Mouse (Mus musculus) liver, postnatal 0 days (tissue): ENCODE results near the gene Gpc6. TPM values are rescaled to one million over a fixed set of nuclear protein-coding genes. Genes with fewer than 3 reads are reported as not detected.

Experiments used
- ATAC-seq: fragments of 200-750 bp; cut with Nextera tagmentation; 2 replicates; pipeline ENCODE4 v1.8.0; 2017; ENCODE audit warnings: mild to moderate bottlenecking, moderate library complexity
- DNase-seq: peaks from one replicate; pipeline ENCODE4 v3.0.0-alpha.2; 2016
- H3K27ac ChIP-seq: fragments of 300-500 bp; sonication (generic); 2 replicates; pipeline ENCODE4 v1.5.1; 2014; ENCODE audit warnings: antibody characterized with exemption, moderate library complexity, mild to moderate bottlenecking, low read depth
- H3K27me3 ChIP-seq: fragments of 300-500 bp; sonication (generic); 2 replicates; pipeline ENCODE4 v1.6.1; 2014; ENCODE audit warnings: low read length, control low read depth, mixed read lengths; ENCODE audit not compliant: insufficient read depth
- H3K36me3 ChIP-seq: fragments of 300-500 bp; sonication (generic); replicated peaks from 2 replicates; pipeline ENCODE4 v1.6.1; 2014; ENCODE audit warnings: mild to moderate bottlenecking, control low read depth, low read length, moderate library complexity, mixed read lengths; ENCODE audit not compliant: insufficient read depth
- H3K4me1 ChIP-seq: fragments of 300-500 bp; sonication (generic); 2 replicates; pipeline ENCODE4 v1.6.1; 2014; ENCODE audit warnings: antibody characterized with exemption, mild to moderate bottlenecking, control low read depth; ENCODE audit not compliant: insufficient read depth
- H3K4me2 ChIP-seq: fragments of 300-500 bp; sonication (generic); 2 replicates; pipeline ENCODE4 v1.6.1; 2014; ENCODE audit warnings: low read depth, mild to moderate bottlenecking, low read length, moderate library complexity, mixed read lengths
- H3K4me3 ChIP-seq: fragments of 300-500 bp; sonication (generic); 2 replicates; pipeline ENCODE4 v1.5.1; 2014; ENCODE audit warnings: low read depth, low read length
- H3K9ac ChIP-seq: fragments of 300-500 bp; sonication (generic); replicated peaks from 2 replicates; pipeline ENCODE4 v1.6.1; 2014; ENCODE audit warnings: mild to moderate bottlenecking, moderate library complexity
- H3K9me3 ChIP-seq: fragments of 300-500 bp; sonication (generic); 2 replicates; pipeline ENCODE4 v1.6.1; 2016; ENCODE audit warnings: mild to moderate bottlenecking, control low read depth, low read length, mixed read lengths
- CTCF ChIP-seq: sonication (generic); IDR thresholded peaks from 2 replicates; pipeline ENCODE4 v1.5.1; 2016; ENCODE audit warnings: antibody characterized with exemption, low read depth
- EP300 ChIP-seq: IDR thresholded peaks from 2 replicates; pipeline ENCODE4 v1.6.1; 2016; ENCODE audit warnings: antibody characterized with exemption, low read depth, mild to moderate bottlenecking
- WGBS: fragments of 180-500 bp; shearing (Covaris S2); extraction: QIAGEN DNeasy Blood & Tissue Kit; methylation state at CpG from one replicate; pipeline ENCODE4 v1.1.7; 2014; ENCODE audit not compliant: insufficient replicate concordance; 5-methylcytosine and 5-hydroxymethylcytosine counted together
- polyA plus RNA-seq: library from polyadenylated mRNA; unstranded; fragments of >200 nt; fragmentation: Nextera tagmentation; extraction: Ambion mirVana; gene quantifications from 2 replicates; pipeline ENCODE4 v1.2.1, GENCODE M21; 2015

Gene Gpc6
- polyA plus RNA-seq, 1 experiment from 2014 or later, result 4.8 TPM

DNA sequence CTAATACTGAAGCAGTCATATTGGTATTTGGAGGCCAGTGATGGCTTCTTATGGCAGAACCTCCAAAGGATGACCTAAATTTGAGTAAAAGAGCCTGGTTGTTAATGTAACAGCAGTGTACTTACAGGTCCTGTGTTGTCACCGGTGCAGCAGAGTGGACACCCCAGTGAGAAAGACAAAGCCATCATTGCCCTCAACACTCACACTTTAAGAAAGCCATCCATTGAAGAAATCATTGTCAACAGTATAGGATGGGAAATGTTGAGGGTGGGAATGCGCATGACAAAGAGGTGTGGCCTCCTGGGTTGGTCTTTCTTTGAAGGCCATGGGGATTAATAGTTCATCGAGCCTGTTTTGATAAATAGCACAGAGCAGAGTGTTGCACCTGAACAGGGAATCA is 570.0 kb downstream of the Gpc6 start:
- Histone ChIP-seq H3K9me3 (no peaks in the 10 kb centered on the region), H3K9ac (no peak overlapping the region), H3K27ac (no peak overlapping the region), H3K4me3 (no peak overlapping the region), H3K27me3 (no peaks in the 10 kb centered on the region), H3K4me1 (no peaks in the 10 kb centered on the region), H3K4me2 (no peak overlapping the region), H3K36me3 (no peaks in the 10 kb centered on the region)
- ATAC-seq (no peak), DNase-seq (no peak)
- TF ChIP-seq EP300 (no peak), CTCF (no peak)
- WGBS, result 72% methylated on average over 3 of the region's 3 CpGs

GRCm38 (mm10) chr14:117498785-117499184 is 573.7 kb downstream of the Gpc6 start:
- 72% methylated on average over 6 of the region's 6 CpGs for WGBS

GRCm38 (mm10) chr14:117499354-117499753 is 574.2 kb downstream of the Gpc6 start:
- Histone ChIP-seq H3K4me3 (no peak overlapping the region), H3K27ac (no peak overlapping the region), H3K4me2 (no peak overlapping the region), H3K27me3 (no peaks in the 10 kb centered on the region), H3K9me3 (no peaks in the 10 kb centered on the region), H3K36me3 (no peaks in the 10 kb centered on the region), H3K4me1 (no peaks in the 10 kb centered on the region), H3K9ac (no peak overlapping the region)
- WGBS, result 76% methylated on average over 4 of the region's 4 CpGs
- DNase-seq (no peak), ATAC-seq (no peak)
- TF ChIP-seq CTCF, result no peak
- TF ChIP-seq EP300, result no peak

More at GRCm38 (mm10) chr14:117498785-117499184, 573.7 kb downstream of the Gpc6 start:
- Histone ChIP-seq H3K36me3 (no peaks in the 10 kb centered on the region), H3K9ac (no peak overlapping the region), H3K4me2 (no peak overlapping the region), H3K9me3 (no peaks in the 10 kb centered on the region), H3K27me3 (no peaks in the 10 kb centered on the region), H3K4me1 (no peaks in the 10 kb centered on the region), H3K27ac (no peak overlapping the region), H3K4me3 (no peak overlapping the region)
- ATAC-seq (no peak), DNase-seq (no peak)
- TF ChIP-seq CTCF (no peak), EP300 (no peak)

DNA sequence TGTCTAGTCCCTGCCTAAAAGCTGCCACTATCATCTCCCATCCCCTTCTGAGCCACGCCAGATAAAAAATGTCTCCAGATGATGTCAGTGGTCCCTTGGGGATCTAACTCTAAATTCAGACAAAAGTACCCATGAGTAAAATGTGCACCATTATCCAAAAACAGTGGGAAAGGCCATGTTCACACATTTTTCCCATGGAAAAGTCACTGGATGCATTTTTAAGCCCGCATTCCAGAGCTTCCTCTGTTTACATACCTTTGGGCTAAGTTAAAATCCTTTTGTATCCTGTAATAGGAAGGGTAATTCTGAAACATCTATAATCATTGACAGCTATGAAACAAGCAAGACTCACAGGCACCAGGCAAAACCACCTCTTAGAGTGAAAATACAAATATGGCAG is 589.7 kb downstream of the Gpc6 start:
- 66% methylated on average over 2 of the region's 2 CpGs for WGBS
- H3K9ac ChIP-seq, result no peak overlapping the region
- H3K9me3 ChIP-seq, result no peaks in the 10 kb centered on the region
- H3K4me1 ChIP-seq, result no peaks in the 10 kb centered on the region
- no peak overlapping the region for H3K4me2 ChIP-seq
- DNase-seq, result no peak
- H3K27ac ChIP-seq, result no peak overlapping the region
- no peaks in the 10 kb centered on the region for H3K27me3 ChIP-seq
- TF ChIP-seq EP300 (no peak), CTCF (no peak)
- H3K36me3 ChIP-seq, result no peaks in the 10 kb centered on the region
- ATAC-seq, result no peak
- no peak overlapping the region for H3K4me3 ChIP-seq

GRCm38 (mm10) chr14:117519574-117519973 is 594.5 kb downstream of the Gpc6 start:
- TF ChIP-seq EP300, result no peak
- TF ChIP-seq CTCF, result no peak
- Histone ChIP-seq H3K4me2 (no peak overlapping the region), H3K9me3 (no peaks in the 10 kb centered on the region), H3K36me3 (no peaks in the 10 kb centered on the region), H3K27ac (no peak overlapping the region), H3K4me1 (no peaks in the 10 kb centered on the region), H3K27me3 (no peaks in the 10 kb centered on the region), H3K4me3 (no peak overlapping the region), H3K9ac (no peak overlapping the region)
- DNase-seq, result no peak
- 65% methylated on average over 8 of the region's 8 CpGs for WGBS
- ATAC-seq, result no peak

DNA sequence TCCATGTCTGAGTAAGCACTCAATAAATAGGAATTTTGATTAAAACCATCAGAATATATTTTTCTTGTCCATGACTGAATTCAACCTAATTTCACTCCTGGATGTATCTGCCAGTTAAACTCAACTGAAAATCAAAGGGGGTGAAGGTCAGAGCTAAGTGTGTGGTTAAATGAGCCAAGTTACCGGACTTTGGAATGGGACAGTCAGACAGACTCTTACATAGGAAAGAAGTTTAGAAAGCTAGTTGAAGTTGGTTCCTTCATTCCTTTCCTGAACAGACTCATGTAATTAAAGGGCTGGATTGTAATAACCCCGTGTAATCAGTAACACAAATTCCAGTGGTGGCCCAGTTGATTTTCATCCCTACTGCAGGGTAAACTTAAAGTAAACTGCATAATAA is 595.6 kb downstream of the Gpc6 start:
- no peaks in the 10 kb centered on the region for H3K36me3 ChIP-seq
- DNase-seq, result no peak
- no peak overlapping the region for H3K4me3 ChIP-seq
- TF ChIP-seq CTCF (no peak), EP300 (no peak)
- H3K27ac ChIP-seq, result no peak overlapping the region
- H3K9me3 ChIP-seq, result no peaks in the 10 kb centered on the region
- 66% methylated on average over 2 of the region's 2 CpGs for WGBS
- H3K4me2 ChIP-seq, result no peak overlapping the region
- no peaks in the 10 kb centered on the region for H3K4me1 ChIP-seq
- H3K27me3 ChIP-seq, result no peaks in the 10 kb centered on the region
- ATAC-seq, result no peak
- no peak overlapping the region for H3K9ac ChIP-seq

DNA sequence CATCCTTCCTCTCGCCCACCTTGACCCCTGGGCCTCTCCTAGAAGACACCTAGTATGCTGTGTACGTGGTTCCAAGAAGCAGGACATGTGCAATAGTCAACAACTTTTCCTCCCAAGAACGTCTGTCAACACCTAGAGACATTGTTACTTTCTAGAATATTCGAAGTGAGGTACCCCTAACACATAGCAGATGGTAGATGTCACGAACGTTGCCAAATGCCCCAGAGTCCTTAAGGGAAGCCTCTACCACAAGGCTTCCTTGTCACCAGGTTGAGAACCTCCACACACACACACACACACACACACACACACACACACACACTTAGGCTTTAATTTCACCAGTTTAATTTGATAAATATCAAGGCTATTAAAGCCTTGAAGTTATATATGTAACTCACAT is 600.0 kb downstream of the Gpc6 start:
- no peak for DNase-seq
- no peak overlapping the region for H3K9ac ChIP-seq
- H3K4me1 ChIP-seq, result no peaks in the 10 kb centered on the region
- H3K4me3 ChIP-seq, result no peak overlapping the region
- no peaks in the 10 kb centered on the region for H3K27me3 ChIP-seq
- no peaks in the 10 kb centered on the region for H3K36me3 ChIP-seq
- no peak for ATAC-seq
- H3K27ac ChIP-seq, result no peak overlapping the region
- no peak overlapping the region for H3K4me2 ChIP-seq
- 70% methylated on average over 6 of the region's 6 CpGs for WGBS
- H3K9me3 ChIP-seq, result no peaks in the 10 kb centered on the region
- TF ChIP-seq CTCF, result no peak
- no peak for TF ChIP-seq EP300
